Mouse (Mus musculus) liver, embryonic 14.5 days (tissue): ENCODE measurements around the gene Ctdnep1. TPM values are rescaled to one million over a fixed set of nuclear protein-coding genes. Genes with fewer than 3 reads are reported as not detected.
A peak's percentile ranks its signal among the peaks of the same experiment; 100 is the strongest.

Source experiments
- ATAC-seq: fragments of 200-750 bp; cut with Nextera tagmentation; 2 replicates; pipeline ENCODE4 v1.8.0; 2017; ENCODE audit warnings: moderate number of reproducible peaks, mild to moderate bottlenecking, moderate library complexity; ENCODE audit not compliant: insufficient read depth
- DNase-seq, 3 experiments: peaks; one replicate each; pipeline ENCODE4 v3.0.0-alpha.2; 2012 to 2013; ENCODE audit warnings: low read depth in 3 of 3, low spot score in 3 of 3
- H3K27ac ChIP-seq: fragments of 300-500 bp; sonication (generic); 2 replicates; pipeline ENCODE4 v1.5.1; 2014; ENCODE audit warnings: moderate library complexity, mild to moderate bottlenecking, control low read depth, inconsistent platforms
- H3K27me3 ChIP-seq: fragments of 300-500 bp; sonication (generic); 2 replicates; pipeline ENCODE4 v1.6.1; 2014; ENCODE audit warnings: mild to moderate bottlenecking, low read length, moderate library complexity; ENCODE audit not compliant: control insufficient read depth, insufficient read depth
- H3K36me3 ChIP-seq: fragments of 300-500 bp; sonication (generic); replicated peaks from 2 replicates; pipeline ENCODE4 v1.6.1; 2014; ENCODE audit warnings: low read depth; ENCODE audit not compliant: control insufficient read depth, insufficient read depth
- H3K4me1 ChIP-seq, 2 experiments: fragments of 200-500 bp in 1 of 2; fragments of 300-500 bp in 1 of 2; sonication (generic) in 1 of 2; replicated peaks; 2 replicates each; pipeline ENCODE4 v1.6.1; 2012 to 2014; ENCODE audit warnings: antibody characterized with exemption in 1 of 2, inconsistent platforms in 1 of 2, low read length in 1 of 2; ENCODE audit not compliant: control insufficient read depth in 2 of 2, insufficient read depth in 2 of 2
- H3K4me2 ChIP-seq: fragments of 300-500 bp; sonication (generic); 2 replicates; pipeline ENCODE4 v1.6.1; 2014; ENCODE audit warnings: low read depth, mild to moderate bottlenecking, control low read depth, moderate library complexity
- H3K4me3 ChIP-seq, 2 experiments: fragments of 200-500 bp in 1 of 2; fragments of 300-500 bp in 1 of 2; sonication (generic) in 1 of 2; 2 replicates each; pipeline ENCODE4 v1.5.1; 2012 to 2014; ENCODE audit warnings: low read depth in 2 of 2, low read length in 2 of 2, mild to moderate bottlenecking in 2 of 2, control low read depth in 1 of 2, inconsistent platforms in 1 of 2, moderate library complexity in 1 of 2; ENCODE audit not compliant: insufficient read depth in 1 of 2
- H3K9ac ChIP-seq: fragments of 300-500 bp; sonication (generic); replicated peaks from 2 replicates; pipeline ENCODE4 v1.6.1; 2014; ENCODE audit warnings: mild to moderate bottlenecking, control low read depth, moderate library complexity
- H3K9me3 ChIP-seq: fragments of 300-500 bp; sonication (generic); 2 replicates; pipeline ENCODE4 v1.6.1; 2016; ENCODE audit warnings: low read length, mixed read lengths; ENCODE audit not compliant: control insufficient read depth
- CTCF ChIP-seq: IDR thresholded peaks from 2 replicates; pipeline ENCODE4 v1.5.1; 2016; ENCODE audit warnings: antibody characterized with exemption, low read depth, control low read depth
- EP300 ChIP-seq: IDR thresholded peaks from 2 replicates; pipeline ENCODE4 v1.6.1; 2016; ENCODE audit warnings: antibody characterized with exemption, low read depth
- WGBS: fragments of 180-500 bp; shearing (Covaris S2); extraction: QIAGEN DNeasy Blood & Tissue Kit; methylation state at CpG from one replicate; pipeline ENCODE4 v1.1.7; 2014; ENCODE audit not compliant: insufficient replicate concordance; 5-methylcytosine and 5-hydroxymethylcytosine counted together
- polyA plus RNA-seq, 2 experiments: library from polyadenylated mRNA; depleted of rRNA in 1 of 2; stranded (reverse) in 1 of 2; unstranded in 1 of 2; fragments of >200 nt; fragmentation: Nextera tagmentation in 1 of 2; extraction: Ambion mirVana in 1 of 2; gene quantifications; 2 replicates each; pipeline versions ENCODE4 v1.2.1 to v1.2.3; 2012 to 2014

Ctdnep1 gene
- polyA plus RNA-seq, 2 experiments: 9.7 to 32.3 TPM

DNA sequence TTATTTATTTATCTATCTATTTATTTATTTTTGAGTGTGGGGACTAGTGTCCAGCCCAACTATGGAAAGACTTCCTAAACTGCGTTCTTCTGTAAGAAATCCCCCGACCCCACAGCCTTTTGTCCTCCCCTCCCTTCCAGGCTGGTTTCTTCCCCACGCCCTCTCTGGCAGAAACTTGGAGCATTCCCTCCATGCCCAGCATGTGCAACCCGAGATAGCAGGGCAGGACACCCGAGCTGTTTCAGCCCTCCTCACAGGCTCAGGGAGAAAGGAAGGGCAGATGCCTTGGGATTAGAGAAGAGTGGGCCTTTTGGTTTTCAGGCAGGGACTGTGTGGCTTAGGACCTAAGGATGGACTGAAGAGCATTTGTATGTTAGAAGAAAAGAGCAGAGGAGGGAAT lies 1.9 kb downstream of the Ctdnep1 start:
- H3K4me2 ChIP-seq: peak overlapping the region; percentile 95
- H3K27ac ChIP-seq: no peak overlapping the region; the same call in 1 of the 2 replicates
- ATAC-seq (no peak), DNase-seq (no peak)
- H3K9me3 ChIP-seq: no peaks in the 10 kb centered on the region
- H3K4me1 ChIP-seq: peaks cover 15 to 18% of the 10 kb centered on the region in 2 experiments
- H3K9ac ChIP-seq: peak overlapping the region; percentile 98
- no peaks in the 10 kb centered on the region for H3K27me3 ChIP-seq
- peaks cover 38% of the 10 kb centered on the region for H3K36me3 ChIP-seq
- 33% methylated on average over 5 of the region's 5 CpGs for whole genome bisulfite sequencing
- H3K4me3 ChIP-seq: peak overlapping the region in 1 of 2 experiments; percentile 97; a peak in 2 of 4 replicates
- TF ChIP-seq CTCF (no peak), EP300 (no peak)

DNA sequence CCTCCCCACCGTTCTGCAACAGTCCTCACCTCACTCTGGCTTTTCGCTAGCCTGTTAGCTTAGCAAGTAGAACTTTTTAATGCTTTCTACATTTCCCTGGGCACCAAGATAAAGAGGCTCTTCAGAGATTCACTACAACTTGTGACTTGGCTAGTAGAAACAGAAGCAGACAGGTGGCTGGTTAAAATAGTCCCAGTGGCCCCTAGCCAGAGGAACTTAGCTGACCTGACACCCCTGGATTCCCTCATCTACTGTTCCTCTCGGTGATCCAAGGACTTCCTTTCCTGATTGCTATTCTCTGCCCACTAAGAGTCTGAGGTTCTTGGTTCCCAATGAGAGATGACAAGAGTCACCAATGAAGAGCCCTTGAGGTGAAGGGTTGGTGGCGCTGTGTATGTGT lies 2.4 kb downstream of the Ctdnep1 start:
- no peak for ATAC-seq
- Histone ChIP-seq H3K9ac (no peak overlapping the region), H3K27ac (peak overlapping the region; percentile 27; the same call in 1 of the 2 replicates), H3K36me3 (peaks cover 40% of the 10 kb centered on the region), H3K4me2 (peak overlapping the region; percentile 95), H3K27me3 (no peaks in the 10 kb centered on the region), H3K4me1 (peaks cover 15 to 18% of the 10 kb centered on the region in 2 experiments), H3K9me3 (no peaks in the 10 kb centered on the region), H3K4me3 (no peak overlapping the region)
- WGBS: 76% methylated on average over 4 of the region's 4 CpGs
- TF ChIP-seq EP300: no peak
- no peak for TF ChIP-seq CTCF
- DNase-seq: no peak

DNA sequence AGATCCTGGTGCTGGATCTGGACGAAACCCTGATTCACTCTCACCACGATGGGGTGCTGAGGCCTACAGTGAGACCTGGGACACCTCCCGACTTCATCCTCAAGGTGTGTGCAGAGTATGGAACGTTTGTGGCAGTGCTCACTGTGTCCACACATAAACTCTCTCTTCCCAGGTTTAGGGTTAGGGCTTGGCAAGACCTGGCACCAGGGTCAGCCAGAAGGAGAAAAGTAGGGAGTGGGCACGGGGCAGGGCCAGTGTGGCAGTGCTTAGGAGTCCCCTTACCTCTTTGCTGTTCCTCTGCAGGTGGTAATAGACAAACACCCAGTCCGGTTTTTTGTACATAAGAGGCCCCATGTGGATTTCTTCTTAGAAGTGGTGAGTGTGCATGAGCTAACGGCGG lies 3.5 kb downstream of the Ctdnep1 start:
- Histone ChIP-seq H3K9me3 (no peaks in the 10 kb centered on the region), H3K9ac (no peak overlapping the region), H3K4me3 (no peak overlapping the region), H3K4me1 (peaks cover 14 to 15% of the 10 kb centered on the region in 2 experiments), H3K27ac (no peak overlapping the region), H3K36me3 (peaks cover 50% of the 10 kb centered on the region), H3K4me2 (no peak overlapping the region), H3K27me3 (no peaks in the 10 kb centered on the region)
- DNase-seq (no peak), ATAC-seq (no peak)
- TF ChIP-seq EP300: no peak
- no peak for TF ChIP-seq CTCF
- 83% methylated on average over 8 of the region's 8 CpGs for WGBS

DNA sequence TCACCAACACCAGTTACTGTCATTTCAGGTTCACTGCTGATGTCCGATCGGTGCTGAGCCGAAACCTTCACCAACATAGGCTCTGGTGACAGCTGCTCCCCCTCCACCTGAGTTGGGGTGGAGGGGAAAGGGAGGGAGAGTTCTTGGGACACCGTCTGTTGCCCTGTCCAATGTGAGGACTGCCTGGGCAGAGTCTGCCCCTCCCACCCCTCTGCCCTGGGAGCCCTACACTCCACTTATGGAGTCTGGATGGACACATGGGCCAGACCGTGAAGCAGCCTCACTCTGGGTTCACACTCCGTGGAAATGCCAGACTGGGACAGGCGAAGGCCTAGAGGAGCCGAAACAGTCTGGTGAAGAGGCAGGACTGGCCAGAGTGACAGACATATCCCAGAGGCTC lies 9.0 kb downstream of the Ctdnep1 start:
- Histone ChIP-seq H3K4me3 (no peak overlapping the region), H3K4me2 (no peak overlapping the region; the same call in 1 of the 2 replicates), H3K9me3 (no peaks in the 10 kb centered on the region), H3K36me3 (peaks cover 57% of the 10 kb centered on the region), H3K4me1 (peaks cover 14 to 16% of the 10 kb centered on the region in 2 experiments), H3K9ac (no peak overlapping the region), H3K27me3 (no peaks in the 10 kb centered on the region), H3K27ac (peak overlapping the region; percentile 16)
- 84% methylated on average over 8 of the region's 8 CpGs for WGBS
- DNase-seq (no peak), ATAC-seq (no peak)
- TF ChIP-seq EP300 (no peak), CTCF (no peak)

DNA sequence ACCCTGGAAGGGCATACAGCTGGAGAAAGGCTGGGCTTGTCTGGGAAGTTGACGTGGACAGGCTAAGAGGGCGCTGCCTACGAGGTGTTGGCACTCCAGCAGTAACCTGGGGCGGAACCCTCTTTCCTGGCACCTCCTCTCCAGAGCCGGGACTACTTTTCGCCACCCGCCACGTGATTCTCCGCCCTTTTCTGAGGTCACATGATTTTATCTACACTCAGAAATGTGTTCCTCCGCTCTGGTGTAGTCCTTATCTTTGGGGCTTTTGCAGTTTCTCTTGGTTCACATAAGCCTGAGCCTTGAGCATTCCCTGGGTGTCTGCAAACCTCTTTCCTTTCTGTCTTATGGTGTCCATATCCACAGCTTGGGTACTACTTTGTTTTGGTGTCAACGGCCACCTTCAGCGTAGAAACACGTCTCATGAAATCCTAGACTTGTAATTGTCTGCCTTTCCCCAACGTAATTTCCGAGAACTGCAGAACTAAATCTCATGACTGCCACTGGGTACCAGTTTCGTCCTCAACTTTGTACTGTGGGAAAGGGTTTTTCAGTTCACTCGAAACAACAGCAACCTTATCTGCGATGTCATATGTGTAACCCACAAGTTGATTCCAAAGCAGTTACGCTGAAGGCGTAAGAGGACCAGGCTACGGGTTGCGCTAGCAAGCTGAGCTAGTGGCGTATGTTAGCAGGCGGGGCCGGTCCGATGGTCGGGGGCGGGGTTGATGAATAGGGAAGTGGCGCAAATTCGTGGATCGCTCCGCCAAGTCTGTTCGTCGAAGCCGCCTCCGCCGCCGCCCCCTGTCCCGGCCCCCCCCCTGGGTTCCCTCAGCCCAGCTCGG lies 10.1 kb downstream of the Ctdnep1 start, which contains the start of gene Gabarap:
Gene Gabarap (plus strand): TSS at position 294 of the 842 bp plus-strand sequence.
- ATAC-seq (peak; percentile 75), DNase-seq (peak; percentile 95 to 96 (median 96))
- H3K27me3 ChIP-seq: no peaks in the 10 kb centered on the region
- H3K4me3 ChIP-seq: peak within 1 kb of the TSS; percentile 66 to 98
- peak; percentile 40 for TF ChIP-seq CTCF
- TF ChIP-seq EP300: peak; percentile 72
- peak within 1 kb of the TSS; percentile 78 for H3K9ac ChIP-seq
- H3K9me3 ChIP-seq: no peaks in the 10 kb centered on the region
- peak within 1 kb of the TSS; percentile 85 for H3K4me2 ChIP-seq
- WGBS: under 1% methylated on average over 40 of the region's 40 CpGs
- H3K36me3 ChIP-seq: peaks cover 48% of the 10 kb centered on the region
- peaks cover 14 to 16% of the 10 kb centered on the region in 2 experiments for H3K4me1 ChIP-seq
- H3K27ac ChIP-seq: peak within 1 kb of the TSS; percentile 92
